In the genomic region with DNA sequence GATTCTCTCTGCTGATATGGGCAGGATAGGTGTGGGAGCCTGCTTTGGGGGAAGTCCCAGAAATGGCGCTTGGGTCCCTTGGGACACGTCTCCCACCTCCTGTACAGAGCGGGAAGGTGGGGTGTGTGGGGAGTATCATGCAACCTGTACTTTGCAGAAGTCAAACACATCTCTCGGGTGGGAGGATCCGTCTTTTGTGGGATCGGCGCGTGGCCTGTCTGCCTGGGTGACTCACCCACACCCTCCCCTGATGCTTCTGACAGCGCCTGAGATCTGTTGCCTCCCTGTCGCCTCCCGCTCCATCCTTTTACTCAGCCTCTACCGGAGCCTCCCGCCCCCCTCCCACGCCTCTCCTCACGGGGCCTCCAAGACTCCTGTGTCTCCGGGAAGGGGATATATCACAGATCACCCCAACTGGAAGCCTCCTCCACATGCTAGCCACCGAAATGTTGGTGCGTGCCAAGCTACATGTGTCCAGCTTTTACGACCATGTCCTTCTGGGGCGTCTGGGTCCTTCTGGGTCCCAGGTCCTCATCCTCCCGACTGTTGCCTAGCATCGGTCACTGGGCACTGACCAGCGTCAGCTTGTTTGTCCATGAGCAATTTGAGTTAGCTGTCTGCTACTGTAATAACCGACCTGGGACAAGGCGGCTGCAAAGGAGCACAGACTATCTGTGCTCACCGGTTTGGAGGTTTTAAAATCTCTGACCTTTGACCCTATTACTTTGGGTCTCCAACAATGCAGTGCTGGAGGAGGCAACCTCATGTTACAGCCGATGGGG, we compare ENCODE assay signal across 12 mouse cellular contexts.
DNase-seq lines count a peak whose midpoint lies in the region; ATAC-seq and TF ChIP-seq lines count a peak whose summit lies in the region.
"Had no signal": no experiment of that assay in that cellular context is flagged by ENCODE, and none has a peak within 500 bp of the region (broad histone marks: within the 10 kb centered on the region; RNA-seq: fewer than 3 reads in every experiment).

No protein-coding gene starts in this region.

- WGBS in liver, embryonic 11.5 days = 76% methylated on average over 26 of the region's 27 CpGs
- 82% methylated on average over 27 of the region's 27 CpGs for WGBS in heart, embryonic 10.5 days

- no peaks in the 10 kb centered on the region for H3K27me3 ChIP-seq in liver, embryonic 11.5 days (replicated peaks; ENCODE audit: control insufficient read depth, insufficient read depth, low read length)
- H3K27me3 ChIP-seq in heart, embryonic 10.5 days (ENCODE audit: insufficient read depth, poor library complexity, severe bottlenecking) = no peaks in the 10 kb centered on the region
- H3K27me3 ChIP-seq: forebrain, embryonic 13.5 days; midbrain, embryonic 15.5 days had no signal

- no peak overlapping the region for H3K9ac ChIP-seq in liver, embryonic 11.5 days (ENCODE audit: low read depth, low read length)
- H3K9ac ChIP-seq: forebrain, embryonic 13.5 days; lung, embryonic 14.5 days; midbrain, embryonic 15.5 days had no signal

- no peaks in the 10 kb centered on the region for H3K9me3 ChIP-seq in liver, embryonic 11.5 days (ENCODE audit: control insufficient read depth, low read length)
- H3K9me3 ChIP-seq in heart, embryonic 10.5 days = no peaks in the 10 kb centered on the region
- H3K9me3 ChIP-seq: forebrain, embryonic 13.5 days; midbrain, embryonic 15.5 days had no signal

- no peaks in the 10 kb centered on the region for H3K36me3 ChIP-seq in liver, embryonic 11.5 days (ENCODE audit: control insufficient read depth, insufficient read depth, low read length)
- no peaks in the 10 kb centered on the region for H3K36me3 ChIP-seq in heart, embryonic 10.5 days
- H3K36me3 ChIP-seq: midbrain, embryonic 15.5 days had no signal

- peak overlapping the region; percentile 51; the same call in 1 of the 2 replicates for H3K27ac ChIP-seq in layer of hippocampus, adult 2 months
- peak overlapping the region; percentile 74 for H3K27ac ChIP-seq in liver, embryonic 11.5 days (ENCODE audit: low read depth, low read length)
- no peak overlapping the region for H3K27ac ChIP-seq in heart, embryonic 10.5 days
- H3K27ac ChIP-seq: forebrain, embryonic 13.5 days; heart, adult 2 months; midbrain, embryonic 15.5 days had no signal

- DNase-seq in layer of hippocampus, adult 2 months (ENCODE audit: low spot score in 2 of 2) = peak in 1 of 2 experiments; percentile 54
- DNase-seq in layer of hippocampus, postnatal 14 days (ENCODE audit: low spot score in 2 of 2) = no peak
- DNase-seq in liver, embryonic 11.5 days (ENCODE audit: low spot score) = no peak
- peak; percentile 63 to 65 for DNase-seq in right cerebral cortex, postnatal 36 days (ENCODE audit: low spot score in 2 of 2)
- no peak for DNase-seq in yolk sac, embryonic 10.5 days (ENCODE audit: low spot score)
- DNase-seq in heart, embryonic 10.5 days (ENCODE audit: low spot score) = no peak
- no peak for DNase-seq in embryo, embryonic 11 days
- DNase-seq: heart, adult 2 months; lung, embryonic 14.5 days had no signal

- 0 out of 2 replicates have a peak, but pooled peaks have one; percentile 10 for ATAC-seq in common myeloid progenitor, adult 5-6 weeks (replicated peaks; ENCODE audit: low read depth, poor library complexity, severe bottlenecking)
- ATAC-seq in liver, embryonic 11.5 days (replicated peaks; ENCODE audit: low FRiP score) = no peak
- ATAC-seq: forebrain, embryonic 13.5 days; midbrain, embryonic 15.5 days had no signal

- H3K4me3 ChIP-seq in layer of hippocampus, adult 2 months = no peak overlapping the region
- H3K4me3 ChIP-seq in liver, embryonic 11.5 days (ENCODE audit: low read depth, low read length) = no peak overlapping the region
- H3K4me3 ChIP-seq in heart, embryonic 10.5 days = no peak overlapping the region
- H3K4me3 ChIP-seq: forebrain, embryonic 13.5 days; heart, adult 2 months; midbrain, embryonic 15.5 days had no signal

- H3K4me1 ChIP-seq in liver, embryonic 11.5 days (replicated peaks; ENCODE audit: control insufficient read depth, insufficient read depth, low read length) = peaks cover 50% of the 10 kb centered on the region
- H3K4me1 ChIP-seq in heart, embryonic 10.5 days = peaks cover 61% of the 10 kb centered on the region

- no peak for TF ChIP-seq CTCF in layer of hippocampus, adult 2 months (conservative IDR thresholded peaks at IDR 0.05)

- no peak overlapping the region for H3K4me2 ChIP-seq in liver, embryonic 11.5 days
- H3K4me2 ChIP-seq: forebrain, embryonic 13.5 days; lung, embryonic 14.5 days; midbrain, embryonic 15.5 days had no signal

Comparison
In these comparisons a context has a peak if more than half of its experiments do, and no peak if none do; other contexts are left out.
1. DNase-seq: peak in right cerebral cortex, postnatal 36 days (2 of 2); none in layer of hippocampus, postnatal 14 days (0 of 2), liver, embryonic 11.5 days (single experiment), yolk sac, embryonic 10.5 days (single experiment), heart, embryonic 10.5 days (single experiment) and embryo, embryonic 11 days (single experiment).